Mouse (Mus musculus): ENCODE results near the gene Cngb1.

Cngb1 gene

GRCm38 (mm10) chr8:95324646-95325045, 18.3 kb upstream of the Cngb1 start:
- DNase-seq (ENCODE audit: low spot score) = no peak

- no peak for DNase-seq (ENCODE audit: low spot score)
Measured at GRCm38 (mm10) chr8:95323201-95323600, 16.8 kb upstream of the Cngb1 start.

- DNase-seq (ENCODE audit: low spot score) = peak; percentile 65
Measured at GRCm38 (mm10) chr8:95320224-95321139, 14.1 kb upstream of the Cngb1 start.

- no peak for DNase-seq (ENCODE audit: low spot score)
Measured at GRCm38 (mm10) chr8:95315350-95315749, 9.0 kb upstream of the Cngb1 start.

- DNase-seq (ENCODE audit: low spot score) = no peak
Measured at GRCm38 (mm10) chr8:95314707-95315106, 8.3 kb upstream of the Cngb1 start.

- no peak for DNase-seq (ENCODE audit: low spot score)
Measured at GRCm38 (mm10) chr8:95313857-95314256, 7.5 kb upstream of the Cngb1 start.

GRCm38 (mm10) chr8:95312836-95313235, 6.5 kb upstream of the Cngb1 start:
- DNase-seq (ENCODE audit: low spot score) = no peak

- DNase-seq (ENCODE audit: low spot score) = no peak
Measured at GRCm38 (mm10) chr8:95310342-95310970, 4.1 kb upstream of the Cngb1 start, which contains the start of gene Tepp. TSS of gene Tepp (plus strand) at chr8:95310566.

- no peak for DNase-seq (ENCODE audit: low spot score)
Measured at GRCm38 (mm10) chr8:95305526-95305925, 859 bp downstream of the Cngb1 start.

- DNase-seq (ENCODE audit: low spot score) = peak; percentile 60
Measured at GRCm38 (mm10) chr8:95302410-95302809, 4.0 kb downstream of the Cngb1 start.

- DNase-seq (ENCODE audit: low spot score) = no peak
Measured at GRCm38 (mm10) chr8:95293891-95294290, 12.5 kb downstream of the Cngb1 start.

- DNase-seq (ENCODE audit: low spot score) = no peak
Measured at GRCm38 (mm10) chr8:95293172-95293571, 13.2 kb downstream of the Cngb1 start.

- DNase-seq (ENCODE audit: low spot score) = no peak
Measured at GRCm38 (mm10) chr8:95289066-95289650, 17.2 kb downstream of the Cngb1 start.

GRCm38 (mm10) chr8:95281493-95281892, 24.9 kb downstream of the Cngb1 start:
- DNase-seq (ENCODE audit: low spot score) = no peak

GRCm38 (mm10) chr8:95272871-95273270, 33.5 kb downstream of the Cngb1 start:
- DNase-seq (ENCODE audit: low spot score) = no peak

GRCm38 (mm10) chr8:95271841-95272240, 34.5 kb downstream of the Cngb1 start:
- no peak for DNase-seq (ENCODE audit: low spot score)

GRCm38 (mm10) chr8:95270501-95270900, 35.9 kb downstream of the Cngb1 start:
- peak; percentile 19 for DNase-seq (ENCODE audit: low spot score)

GRCm38 (mm10) chr8:95262181-95262580, 44.2 kb downstream of the Cngb1 start:
- no peak for DNase-seq (ENCODE audit: low spot score)

- DNase-seq (ENCODE audit: low spot score) = no peak
Measured at GRCm38 (mm10) chr8:95255611-95256010, 50.8 kb downstream of the Cngb1 start.

- DNase-seq (ENCODE audit: low spot score) = peak; percentile 99
Measured at GRCm38 (mm10) chr8:95254564-95255434, 51.6 kb downstream of the Cngb1 start.

GRCm38 (mm10) chr8:95252056-95252455, 54.3 kb downstream of the Cngb1 start:
- no peak for DNase-seq (ENCODE audit: low spot score)

- no peak for DNase-seq (ENCODE audit: low spot score)
Measured at GRCm38 (mm10) chr8:95249847-95250246, 56.5 kb downstream of the Cngb1 start.
